In genomic region chr13:84663967-84664366, GRCm38 (mm10) we compare ENCODE assay signal across 17 mouse cellular contexts.
"Had no signal": no experiment of that assay in that cellular context is flagged by ENCODE, and none has a peak within 500 bp of the region (broad histone marks: within the 10 kb centered on the region; RNA-seq: fewer than 3 reads in every experiment).

No protein-coding gene starts in this region.

- H3K4me2 ChIP-seq: liver, embryonic 12.5 days; lung, embryonic 14.5 days; midbrain, embryonic 15.5 days; neural tube, embryonic 13.5 days; neural tube, embryonic 15.5 days had no signal

- DNase-seq: lung, adult 18-20 months; lung, embryonic 14.5 days; lung, postnatal 10 days; lung, postnatal 4 days; right cerebral cortex, postnatal 25 days; right cerebral cortex, postnatal 4 days; spleen, adult 18-20 months; thymus, adult 2 months; thymus, postnatal 25 days; thymus, postnatal 4 days had no signal

- H3K4me3 ChIP-seq: liver, embryonic 12.5 days; midbrain, embryonic 10.5 days; midbrain, embryonic 15.5 days; myocyte; neural tube, embryonic 13.5 days; neural tube, embryonic 15.5 days had no signal

- H3K4me1 ChIP-seq: liver, embryonic 12.5 days; midbrain, embryonic 10.5 days; midbrain, embryonic 15.5 days; neural tube, embryonic 13.5 days; neural tube, embryonic 15.5 days had no signal

- H3K36me3 ChIP-seq: liver, embryonic 12.5 days; midbrain, embryonic 10.5 days; midbrain, embryonic 15.5 days; neural tube, embryonic 13.5 days; neural tube, embryonic 15.5 days had no signal

- ATAC-seq: liver, embryonic 12.5 days; midbrain, embryonic 15.5 days had no signal

- H3K27me3 ChIP-seq: liver, embryonic 12.5 days; midbrain, embryonic 15.5 days; neural tube, embryonic 13.5 days; neural tube, embryonic 15.5 days had no signal

- H3K9ac ChIP-seq: liver, embryonic 12.5 days; liver, embryonic 14.5 days; lung, embryonic 14.5 days; midbrain, embryonic 15.5 days; neural tube, embryonic 13.5 days; neural tube, embryonic 15.5 days had no signal

- H3K9me3 ChIP-seq: liver, embryonic 12.5 days; midbrain, embryonic 10.5 days; midbrain, embryonic 15.5 days; neural tube, embryonic 13.5 days; neural tube, embryonic 15.5 days had no signal

- H3K27ac ChIP-seq: liver, embryonic 12.5 days; liver, embryonic 14.5 days; midbrain, embryonic 10.5 days; midbrain, embryonic 15.5 days; neural tube, embryonic 13.5 days; neural tube, embryonic 15.5 days had no signal
